Mouse (Mus musculus) olfactory bulb, adult 2 months (tissue): ENCODE measurements at regions not wholly inside any gene's neighbourhood (a gene's known extent, or its start where the extent isn't known, plus 50 kb on each side); places are given as distances from the start of the nearest gene placed in this dataset.
"Not testable (repeated sequence)": the region's sequence is repeated elsewhere in the genome, so short reads cannot be mapped to it uniquely, and the experiment has no call there.

ENCODE experiments used
- H3K27ac ChIP-seq: fragments of 200-500 bp; 2 replicates; pipeline ENCODE4 v1.5.1; 2012; ENCODE audit warnings: low read depth, low read length; ENCODE audit not compliant: insufficient read depth
- H3K4me1 ChIP-seq: fragments of 200-500 bp; 2 replicates; pipeline ENCODE4 v1.6.1; 2012; ENCODE audit warnings: low read length; ENCODE audit not compliant: control insufficient read depth, insufficient read depth
- H3K4me3 ChIP-seq: fragments of 200-500 bp; 2 replicates; pipeline ENCODE4 v1.5.1; 2012; ENCODE audit warnings: mild to moderate bottlenecking, low read depth, low read length, moderate library complexity; ENCODE audit not compliant: insufficient read depth
- CTCF ChIP-seq: fragments of 200-500 bp; IDR thresholded peaks from 2 replicates; pipeline ENCODE4 v1.5.1; 2012; ENCODE audit warnings: low read depth, mild to moderate bottlenecking, low read length, moderate library complexity; ENCODE audit not compliant: insufficient read depth
- POLR2A ChIP-seq: fragments of 200-500 bp; IDR thresholded peaks from 2 replicates; pipeline ENCODE4 v1.6.1; 2012; ENCODE audit warnings: mild to moderate bottlenecking, low read depth, low read length, moderate library complexity; ENCODE audit not compliant: insufficient read depth
- WGBS: fragments of 180-500 bp; shearing (Covaris S2); methylation state at CpG from one replicate; pipeline ENCODE4 v1.1.7; 2018; 5-methylcytosine and 5-hydroxymethylcytosine counted together

DNA sequence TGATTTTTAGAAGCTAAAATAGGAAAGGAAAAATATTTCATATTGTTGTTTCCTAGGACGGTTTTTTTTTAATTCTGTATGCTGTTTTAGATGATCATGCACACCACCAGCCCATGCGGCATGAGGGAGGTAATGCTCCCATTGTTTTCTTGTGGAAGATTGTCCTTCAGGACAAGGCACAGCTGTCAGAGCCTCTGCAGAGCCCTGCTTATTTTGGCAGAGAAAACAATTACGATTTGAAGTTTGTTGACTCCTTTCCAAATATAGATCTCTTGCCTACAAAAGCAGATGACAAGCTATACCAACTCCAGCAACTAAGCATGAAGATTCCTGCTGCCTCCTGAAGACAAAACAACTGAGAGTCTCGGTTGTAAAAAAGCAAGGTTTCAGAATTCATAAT lies 650.9 kb downstream of the Rapgef2 start:
- TF ChIP-seq POLR2A (no peak), CTCF (no peak)
- no peak overlapping the region for H3K27ac ChIP-seq
- WGBS = 26% methylated on average over 4 of the region's 4 CpGs
- H3K4me1 ChIP-seq = no peaks in the 10 kb centered on the region
- H3K4me3 ChIP-seq = no peak overlapping the region

DNA sequence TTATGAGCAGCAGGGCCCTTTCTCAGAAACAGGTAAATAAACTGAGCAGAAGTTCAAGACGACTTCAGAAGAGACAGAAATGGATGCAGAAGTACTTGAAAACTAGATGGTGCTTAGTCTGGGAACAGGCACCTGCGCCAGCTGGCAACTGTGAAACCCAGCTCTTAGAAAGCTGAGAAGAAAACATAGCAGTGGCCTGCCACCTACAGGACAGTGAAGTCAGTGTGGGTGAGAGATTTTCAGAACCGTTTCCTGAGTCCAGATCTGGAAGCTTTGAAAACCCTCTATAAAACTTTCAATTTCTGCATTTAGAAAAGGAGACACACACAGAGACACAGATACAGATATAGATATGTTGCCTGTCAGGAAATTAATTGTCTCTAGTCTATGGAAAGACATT lies 667.4 kb downstream of the Rapgef2 start:
- H3K4me3 ChIP-seq = no peak overlapping the region
- no peak overlapping the region for H3K27ac ChIP-seq
- H3K4me1 ChIP-seq = no peaks in the 10 kb centered on the region
- TF ChIP-seq POLR2A (no peak), CTCF (no peak)
- 46% methylated on average over 3 of the region's 3 CpGs for WGBS

DNA sequence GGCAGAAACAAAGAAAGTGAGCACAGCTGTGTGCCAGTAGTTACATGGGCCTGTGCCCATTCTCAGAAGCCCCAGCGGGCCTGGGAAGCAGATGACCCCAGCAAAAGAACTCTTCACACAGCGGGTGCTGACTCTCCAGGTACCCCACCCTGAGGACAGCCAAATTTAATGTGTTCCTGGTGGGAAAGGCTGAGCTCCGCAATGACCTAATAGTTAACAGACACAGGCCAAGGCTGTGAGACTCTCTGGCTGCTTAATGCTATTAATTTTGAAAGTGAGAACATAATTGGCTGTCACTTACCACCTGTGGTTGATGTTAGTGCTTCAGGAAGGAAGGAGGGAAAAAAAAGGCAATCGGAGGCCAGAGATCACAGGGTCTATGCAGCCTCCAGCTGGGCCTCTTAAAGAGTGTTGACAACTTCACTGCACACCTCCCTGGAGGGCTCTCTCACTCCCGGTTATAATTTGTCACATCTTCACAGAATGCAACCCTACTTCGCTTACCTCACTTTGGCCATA lies 691.5 kb downstream of the Rapgef2 start:
- Histone ChIP-seq H3K4me1 (no peaks in the 10 kb centered on the region; the same call in 1 of the 2 replicates), H3K27ac (no peak overlapping the region), H3K4me3 (no peak overlapping the region)
- TF ChIP-seq CTCF (no peak), POLR2A (no peak)
- WGBS = 54% methylated on average over 6 of the region's 6 CpGs

DNA sequence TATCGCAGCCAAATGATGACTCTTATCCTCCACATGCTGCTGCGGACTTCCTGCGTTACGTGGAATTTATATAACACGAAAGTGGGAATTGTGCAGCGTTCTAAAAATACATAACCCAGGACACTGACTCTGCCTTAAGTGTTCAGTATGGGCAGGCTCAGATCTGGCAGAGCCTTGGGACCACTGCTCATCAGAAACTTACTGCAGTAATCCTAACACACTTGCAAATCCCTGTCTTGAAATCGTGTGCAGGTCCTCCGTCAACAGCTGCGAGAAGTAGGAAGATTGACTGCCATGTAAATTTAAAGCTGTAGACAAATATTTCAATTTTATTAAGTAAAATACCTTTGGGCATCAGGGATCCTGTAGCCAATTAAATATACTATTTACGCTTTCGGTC lies 692.0 kb downstream of the Rapgef2 start:
- no peak overlapping the region for H3K27ac ChIP-seq
- no peaks in the 10 kb centered on the region; the same call in 1 of the 2 replicates for H3K4me1 ChIP-seq
- H3K4me3 ChIP-seq = no peak overlapping the region
- TF ChIP-seq POLR2A = no peak
- no peak for TF ChIP-seq CTCF
- 91% methylated on average over 11 of the region's 11 CpGs for WGBS

DNA sequence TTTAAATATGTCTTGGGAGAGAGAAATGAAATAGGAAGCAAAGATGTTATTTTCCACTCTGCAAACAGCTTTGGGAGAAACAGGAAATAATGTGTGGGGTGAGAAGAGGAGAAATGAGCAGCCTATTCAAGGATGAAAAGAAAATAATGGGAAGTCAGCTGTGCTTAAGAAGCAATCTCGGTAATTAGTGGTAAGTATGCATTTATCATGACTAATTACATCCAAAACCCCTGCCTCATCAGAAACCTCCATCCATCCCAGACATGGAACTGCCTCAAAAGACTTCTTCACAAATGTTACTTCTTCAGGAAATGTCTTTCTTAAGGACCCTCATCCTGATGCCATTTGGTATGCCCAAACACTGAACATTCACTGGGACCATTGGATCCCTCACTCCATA lies 699.7 kb downstream of the Rapgef2 start:
- Histone ChIP-seq H3K4me3 (no peak overlapping the region), H3K27ac (peak overlapping the region; percentile 66; the same call in 1 of the 2 replicates), H3K4me1 (no peaks in the 10 kb centered on the region)
- TF ChIP-seq POLR2A = no peak
- no peak for TF ChIP-seq CTCF
- WGBS = 26% methylated on average over 1 of the region's 1 CpGs

DNA sequence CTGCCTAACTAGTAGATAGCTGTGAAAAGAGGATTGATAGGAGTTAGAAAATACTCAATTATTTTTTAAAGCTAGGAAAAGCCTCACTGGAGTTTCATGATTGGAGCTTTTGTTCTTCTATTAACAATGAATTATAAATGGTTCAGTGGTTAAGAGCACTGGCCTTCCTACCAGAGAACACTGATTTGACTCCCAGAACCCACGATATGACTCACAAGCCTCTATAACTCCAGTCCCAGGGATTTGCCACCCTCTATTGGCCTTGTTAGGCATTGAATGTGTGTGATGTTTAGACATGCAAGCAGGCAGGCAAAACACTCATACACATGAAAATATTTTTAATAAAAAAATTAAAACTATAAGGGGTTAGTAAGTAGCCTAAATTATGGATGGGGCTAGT lies 704.4 kb downstream of the Rapgef2 start:
- TF ChIP-seq CTCF (no peak), POLR2A (no peak)
- H3K4me3 ChIP-seq = no peak overlapping the region
- no peak overlapping the region for H3K27ac ChIP-seq
- H3K4me1 ChIP-seq = no peaks in the 10 kb centered on the region
- 9% methylated on average over 1 of the region's 1 CpGs for WGBS

DNA sequence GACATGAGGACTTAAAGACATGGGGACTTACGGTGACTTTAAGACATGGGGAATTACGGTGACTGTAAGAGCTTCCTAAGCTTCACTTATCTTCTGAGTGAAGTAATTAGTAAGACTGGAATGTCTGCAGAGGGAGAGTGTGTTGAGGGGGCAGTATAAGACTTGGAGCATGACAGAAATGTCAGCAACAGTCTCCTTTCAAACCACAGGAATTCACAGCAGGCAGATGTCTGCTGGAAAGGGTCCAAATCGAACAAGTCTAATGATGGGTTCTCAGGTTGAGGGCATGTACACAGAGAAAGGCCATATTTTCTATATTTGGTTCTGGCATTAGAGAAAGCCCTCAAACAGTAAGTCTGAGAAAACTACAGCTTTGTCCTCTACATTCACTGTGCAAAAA lies 705.2 kb downstream of the Rapgef2 start:
- Histone ChIP-seq H3K27ac (no peak overlapping the region), H3K4me1 (no peaks in the 10 kb centered on the region), H3K4me3 (no peak overlapping the region)
- TF ChIP-seq POLR2A = no peak
- 44% methylated on average over 3 of the region's 3 CpGs for WGBS

DNA sequence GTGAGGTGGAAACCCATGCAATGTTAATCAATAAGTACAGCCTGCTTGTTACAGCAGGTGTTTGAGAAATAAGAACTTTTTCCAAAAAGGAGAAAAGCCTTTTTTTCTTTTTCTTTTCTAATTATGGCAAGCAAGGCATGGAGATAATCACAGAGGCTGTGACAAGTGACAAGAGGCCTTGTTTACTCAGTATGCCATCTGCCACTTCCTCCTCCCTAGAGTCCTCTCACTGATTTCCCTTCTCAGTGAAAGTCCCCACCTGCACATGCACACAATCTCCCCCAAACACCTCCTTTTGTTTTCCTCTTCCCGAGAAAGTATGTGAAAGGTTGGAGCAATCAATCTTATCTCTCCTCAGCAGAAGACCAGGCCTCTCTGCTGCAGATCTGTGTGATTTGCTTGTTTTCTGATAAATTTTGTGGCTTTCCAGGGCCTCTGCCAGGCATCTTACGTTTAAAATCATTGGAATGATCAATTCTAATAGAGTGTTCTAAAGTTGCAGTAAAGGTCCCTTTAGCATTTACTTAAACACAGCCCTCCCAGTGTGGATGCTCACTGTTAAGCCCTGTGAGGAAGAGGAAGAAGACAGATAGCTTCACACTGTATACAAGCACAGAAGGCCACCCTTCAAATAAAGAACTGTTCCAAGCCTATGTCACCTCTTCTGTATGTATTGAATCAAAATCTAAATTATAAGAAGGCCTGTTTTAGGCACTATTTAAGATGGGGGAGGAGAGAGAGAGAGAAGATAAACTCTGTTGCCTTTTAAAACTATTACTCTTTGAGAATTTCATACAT lies 710.5 kb downstream of the Rapgef2 start:
- TF ChIP-seq CTCF (no peak), POLR2A (no peak)
- 31% methylated on average over 2 of the region's 2 CpGs for WGBS
- Histone ChIP-seq H3K4me1 (no peaks in the 10 kb centered on the region), H3K27ac (no peak overlapping the region), H3K4me3 (no peak overlapping the region)

DNA sequence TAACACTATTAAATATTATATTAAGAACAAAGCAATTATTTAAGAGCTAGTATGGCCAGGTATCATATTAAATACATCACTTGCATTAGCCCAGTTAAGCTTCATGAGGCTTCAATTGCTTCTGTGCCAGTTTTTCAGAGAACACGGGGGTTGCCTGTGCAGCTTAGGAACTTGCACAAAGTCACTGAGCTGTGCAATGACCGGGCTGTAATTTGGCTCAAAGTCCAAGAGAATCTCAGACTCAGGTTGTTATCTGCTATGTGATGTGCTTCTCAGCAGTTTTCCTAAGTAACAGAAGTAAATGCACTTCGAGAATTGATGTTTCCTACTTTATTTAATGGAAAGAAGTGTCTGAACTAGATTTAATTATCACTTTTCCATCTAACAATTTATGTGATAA lies 711.5 kb downstream of the Rapgef2 start:
- 67% methylated on average over 3 of the region's 3 CpGs for WGBS
- H3K27ac ChIP-seq = no peak overlapping the region
- TF ChIP-seq CTCF (no peak), POLR2A (no peak)
- H3K4me1 ChIP-seq = no peaks in the 10 kb centered on the region
- H3K4me3 ChIP-seq = no peak overlapping the region

DNA sequence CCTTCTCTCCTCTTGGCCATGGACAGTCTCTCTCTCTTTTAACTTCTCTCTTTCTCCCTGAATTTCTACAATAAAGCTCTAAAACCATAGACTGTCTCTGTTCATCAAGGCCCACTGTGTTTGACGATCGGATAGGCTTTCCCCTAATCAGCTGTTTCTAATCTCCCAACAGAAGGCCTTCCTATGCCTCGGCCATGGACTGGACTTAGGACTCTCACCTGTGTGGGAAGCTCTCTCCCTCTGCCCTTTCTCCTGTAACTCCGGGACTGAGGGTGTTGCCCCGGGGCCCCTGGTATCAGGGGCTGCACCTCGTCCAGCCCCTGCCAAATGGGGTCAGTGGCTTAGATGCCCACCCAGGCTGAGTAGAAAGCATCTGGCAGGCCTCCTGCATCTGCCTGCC lies 713.0 kb downstream of the Rapgef2 start:
- TF ChIP-seq CTCF (no peak), POLR2A (no peak)

DNA sequence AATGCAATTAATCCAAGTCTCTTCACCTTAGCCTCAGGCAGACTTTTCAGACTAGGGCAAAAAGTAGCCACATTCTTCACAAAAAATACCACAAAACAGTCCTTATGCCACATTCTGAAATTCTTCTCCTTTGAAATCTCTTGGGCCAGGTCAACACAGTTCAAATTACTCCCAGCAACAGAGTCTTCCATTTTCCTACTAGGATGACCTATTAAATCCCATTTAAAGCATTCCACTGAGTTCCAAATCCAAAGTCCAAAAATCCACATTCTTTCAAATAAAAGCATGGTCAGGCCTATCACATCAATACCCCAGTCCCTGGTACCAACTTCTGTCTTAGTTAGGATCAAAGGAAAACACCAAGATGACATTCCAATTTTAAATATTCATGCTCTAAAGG lies 721.4 kb downstream of the Rapgef2 start:
- not testable (repeated sequence) for H3K4me1 ChIP-seq, H3K27ac ChIP-seq, H3K4me3 ChIP-seq

More for the DNA sequence above, 713.0 kb downstream of the Rapgef2 start:
- Histone ChIP-seq H3K27ac (no peak overlapping the region), H3K4me3 (no peak overlapping the region), H3K4me1 (no peaks in the 10 kb centered on the region)
- WGBS = 83% methylated on average over 6 of the region's 6 CpGs
